Mouse (Mus musculus): ENCODE results near the gene Rtl5.
"Not testable (repeated sequence)": the region's sequence is repeated elsewhere in the genome, so short reads cannot be mapped to it uniquely, and the experiment has no call there.

Rtl5 gene

GRCm38 (mm10) chrX:102070591-102071471 lies at the start of gene Rtl5:
Rtl5 (minus strand) TSS chrX:102071304.
- peak; percentile 77 for DNase-seq (ENCODE audit: low spot score)

- DNase-seq (ENCODE audit: low spot score), result peak; percentile 96
Observed at GRCm38 (mm10) chrX:102119042-102119864, 48.1 kb upstream of the Rtl5 start, which contains the start of gene Pin4. Pin4 (plus strand) TSS chrX:102119447.

- DNase-seq (ENCODE audit: low spot score), result no peak
Observed at GRCm38 (mm10) chrX:102115676-102116075, 44.6 kb upstream of the Rtl5 start.

- not testable (repeated sequence) for DNase-seq (ENCODE audit: low spot score)
Observed at GRCm38 (mm10) chrX:102109349-102109748, 38.2 kb upstream of the Rtl5 start.

GRCm38 (mm10) chrX:102103830-102104229 lies 32.7 kb upstream of the Rtl5 start:
- not testable (repeated sequence) for DNase-seq (ENCODE audit: low spot score)

GRCm38 (mm10) chrX:102101886-102102285 lies 30.8 kb upstream of the Rtl5 start:
- DNase-seq (ENCODE audit: low spot score), result peak; percentile 10

- no peak for DNase-seq (ENCODE audit: low spot score)
Observed at GRCm38 (mm10) chrX:102094381-102094904, 23.3 kb upstream of the Rtl5 start.

- DNase-seq (ENCODE audit: low spot score), result no peak
Observed at GRCm38 (mm10) chrX:102090605-102091004, 19.5 kb upstream of the Rtl5 start.

- DNase-seq (ENCODE audit: low spot score), result no peak
Observed at GRCm38 (mm10) chrX:102085798-102086443, 14.8 kb upstream of the Rtl5 start.

GRCm38 (mm10) chrX:102082340-102082739 lies 11.2 kb upstream of the Rtl5 start:
- no peak for DNase-seq (ENCODE audit: low spot score)

- no peak for DNase-seq (ENCODE audit: low spot score)
Observed at GRCm38 (mm10) chrX:102081573-102082279, 10.6 kb upstream of the Rtl5 start.

GRCm38 (mm10) chrX:102081076-102081475 lies 10.0 kb upstream of the Rtl5 start:
- DNase-seq (ENCODE audit: low spot score), result no peak

GRCm38 (mm10) chrX:102076886-102077765 lies 6.0 kb upstream of the Rtl5 start:
- no peak for DNase-seq (ENCODE audit: low spot score)

- DNase-seq (ENCODE audit: low spot score), result no peak
Observed at GRCm38 (mm10) chrX:102075158-102075557, 4.1 kb upstream of the Rtl5 start.

- DNase-seq (ENCODE audit: low spot score), result no peak
Observed at GRCm38 (mm10) chrX:102074435-102074834, 3.3 kb upstream of the Rtl5 start.

- no peak for DNase-seq (ENCODE audit: low spot score)
Observed at GRCm38 (mm10) chrX:102073605-102074325, 2.7 kb upstream of the Rtl5 start.

GRCm38 (mm10) chrX:102071517-102071916 lies 413 bp upstream of the Rtl5 start:
- no peak for DNase-seq (ENCODE audit: low spot score)

- DNase-seq (ENCODE audit: low spot score), result no peak
Observed at GRCm38 (mm10) chrX:102068811-102069540, 2.1 kb downstream of the Rtl5 start.

GRCm38 (mm10) chrX:102067118-102067517 lies 4.0 kb downstream of the Rtl5 start:
- no peak for DNase-seq (ENCODE audit: low spot score)
